Mouse (Mus musculus): ENCODE measurements around the gene Tent5a.

Tent5a gene

DNA sequence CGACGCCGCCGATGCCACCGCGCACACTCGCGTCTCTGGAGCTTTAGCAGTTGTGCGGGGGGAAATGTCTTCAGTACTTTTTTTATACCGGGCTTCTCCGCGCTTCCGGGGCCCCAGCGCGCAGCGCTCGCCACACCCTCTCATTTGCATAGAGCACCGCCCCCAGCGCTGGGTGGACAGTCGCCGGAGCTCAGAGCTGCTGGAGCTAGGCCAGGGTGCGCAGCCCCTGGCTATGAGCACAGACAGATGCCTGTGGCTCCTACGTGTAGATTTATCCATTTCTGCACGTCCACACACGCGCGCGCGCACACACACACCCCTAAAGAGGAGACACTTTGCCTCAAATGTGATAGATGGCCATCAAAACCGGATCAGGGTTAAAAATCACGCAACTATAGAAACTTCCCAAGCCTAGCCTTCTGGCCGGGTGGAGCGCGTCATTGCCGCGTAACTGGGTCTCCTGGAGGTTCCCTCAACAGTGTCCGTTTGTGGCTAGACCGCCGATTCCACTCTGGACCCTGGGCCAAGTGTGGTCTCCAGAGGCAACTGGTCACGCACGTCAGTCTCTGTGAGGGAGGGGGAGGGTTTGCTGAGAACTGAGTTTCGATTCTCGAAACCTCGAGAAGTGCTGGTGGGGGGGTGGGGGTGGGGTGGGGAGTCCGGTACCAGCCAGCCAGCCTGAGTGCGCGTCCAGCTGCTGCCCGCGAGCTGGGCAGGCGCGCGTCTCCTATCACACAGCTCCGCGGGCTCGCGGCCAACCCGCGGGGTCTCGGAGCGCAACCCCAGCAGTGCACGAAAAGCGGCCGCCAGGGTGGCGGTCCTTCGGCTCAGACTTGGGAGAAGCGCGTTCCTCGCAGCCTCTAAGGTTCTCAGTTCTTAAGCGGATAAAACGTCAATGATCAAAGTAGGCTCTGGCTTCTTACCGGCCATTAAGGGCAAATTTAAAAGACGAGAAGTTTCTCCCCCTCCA is at the start of gene Tent5a:
Tent5a (minus strand) TSS at position 107 of the 970 bp plus-strand sequence.
- DNase-seq (ENCODE audit: low read depth, low spot score): peak; percentile 74

DNA sequence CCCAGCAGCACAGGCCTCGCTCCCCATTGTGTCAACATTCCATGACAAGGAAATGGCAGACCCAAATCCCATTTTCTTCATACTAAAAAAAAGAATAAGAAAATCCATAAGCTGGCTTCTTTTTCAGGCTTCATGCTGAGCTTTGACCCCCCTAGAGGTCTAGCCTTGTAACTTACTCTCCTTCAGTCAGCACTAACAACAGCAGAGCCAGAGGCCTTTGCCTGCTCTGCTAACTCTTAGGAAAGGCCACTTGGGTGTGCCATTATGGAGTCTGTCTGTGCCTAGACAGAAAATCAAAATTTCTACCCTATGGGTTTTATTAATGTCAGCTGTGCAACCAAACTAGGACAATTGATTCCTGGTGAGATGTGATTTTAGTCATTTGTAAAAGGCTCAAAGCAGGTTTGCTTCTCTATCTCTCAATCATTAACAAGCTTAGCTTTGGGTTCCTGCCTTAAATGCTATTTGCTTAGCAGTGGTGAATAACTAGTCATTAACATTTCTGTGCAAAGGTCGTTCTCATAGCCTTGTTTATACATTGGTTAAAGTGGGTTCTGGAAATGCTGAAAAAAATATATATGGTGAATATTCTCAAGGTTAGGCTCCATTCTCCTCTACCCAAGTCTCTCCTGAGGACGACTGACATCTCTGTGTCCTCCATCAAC is 49.6 kb upstream of the Tent5a start:
- no peak for DNase-seq (ENCODE audit: low read depth, low spot score)

GRCm38 (mm10) chr9:85375152-85375551 is 48.0 kb upstream of the Tent5a start:
- DNase-seq (ENCODE audit: low read depth, low spot score): no peak

DNA sequence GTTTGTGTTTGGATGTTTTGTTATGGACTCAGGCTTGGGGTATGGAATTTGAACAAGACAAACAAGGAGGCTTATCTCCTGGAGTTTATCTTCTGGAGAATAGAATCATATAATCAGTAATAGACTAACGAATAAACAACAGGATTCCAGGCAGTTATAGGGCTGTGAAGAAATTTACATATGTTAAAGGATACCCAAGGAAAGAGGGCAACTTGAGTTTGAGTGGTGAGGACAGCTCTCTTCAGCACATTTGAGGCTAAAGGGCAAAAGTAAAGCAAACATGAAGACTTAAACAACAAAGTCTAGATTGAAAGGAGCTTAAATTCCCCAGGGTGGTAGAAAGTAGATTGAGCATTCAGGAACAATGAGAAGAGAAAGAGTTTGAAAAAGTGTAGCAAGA is 44.9 kb upstream of the Tent5a start:
- DNase-seq (ENCODE audit: low read depth, low spot score): no peak

- no peak for DNase-seq (ENCODE audit: low read depth, low spot score)
Measured at GRCm38 (mm10) chr9:85369512-85369911, 42.4 kb upstream of the Tent5a start.

GRCm38 (mm10) chr9:85357154-85357860 is 30.2 kb upstream of the Tent5a start:
- no peak for DNase-seq (ENCODE audit: low read depth, low spot score)

- DNase-seq (ENCODE audit: low read depth, low spot score): no peak
Measured at GRCm38 (mm10) chr9:85355559-85355958, 28.4 kb upstream of the Tent5a start.

- DNase-seq (ENCODE audit: low read depth, low spot score): no peak
Measured at GRCm38 (mm10) chr9:85347823-85348523, 20.8 kb upstream of the Tent5a start.

DNA sequence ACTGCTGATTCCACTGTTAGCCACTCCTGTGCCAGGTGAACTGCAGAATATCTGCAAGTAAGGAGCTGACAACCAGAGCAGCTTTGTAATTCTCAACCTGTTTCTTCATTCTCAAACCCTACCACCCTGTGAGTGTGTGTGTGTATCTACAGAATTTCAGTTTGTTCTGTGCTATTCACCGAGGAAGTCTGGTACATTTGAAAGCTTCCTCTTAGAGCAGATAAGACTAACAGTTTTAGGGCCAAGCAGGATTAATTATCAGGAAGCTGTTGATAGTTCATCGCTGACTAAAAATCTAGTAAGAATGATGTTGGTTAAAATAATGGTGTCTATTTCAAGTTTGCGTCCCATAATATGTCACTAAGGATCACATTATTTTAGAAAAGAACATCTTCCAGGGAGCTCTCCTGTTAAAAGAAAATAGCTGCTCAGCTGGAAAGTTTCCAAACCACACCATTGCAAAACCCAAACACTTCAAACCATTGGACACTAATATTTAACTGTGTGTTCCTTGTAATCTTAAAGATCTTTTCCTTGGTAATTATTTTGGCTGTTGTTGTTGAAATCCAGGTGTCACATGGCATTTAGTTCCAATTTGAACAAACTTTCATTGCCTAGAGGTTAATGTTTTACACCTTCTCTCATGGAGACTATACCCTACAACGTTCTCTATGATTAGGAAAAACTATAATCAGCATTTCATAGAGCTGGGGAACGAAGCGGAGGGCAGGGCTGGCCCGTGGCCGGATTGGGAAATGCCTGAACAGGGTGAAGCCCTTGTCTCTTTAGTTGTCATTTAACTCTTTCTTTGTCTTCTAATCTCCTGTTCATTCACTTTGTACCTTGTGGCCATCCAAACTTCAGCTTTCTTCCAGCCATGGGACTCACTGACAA is 16.0 kb upstream of the Tent5a start:
- no peak for DNase-seq (ENCODE audit: low read depth, low spot score)

GRCm38 (mm10) chr9:85340303-85340702 is 13.2 kb upstream of the Tent5a start:
- DNase-seq (ENCODE audit: low read depth, low spot score): no peak

- DNase-seq (ENCODE audit: low read depth, low spot score): no peak
Measured at GRCm38 (mm10) chr9:85336046-85336445, 8.9 kb upstream of the Tent5a start.

- DNase-seq (ENCODE audit: low read depth, low spot score): no peak
Measured at GRCm38 (mm10) chr9:85331521-85331920, 4.4 kb upstream of the Tent5a start.

DNA sequence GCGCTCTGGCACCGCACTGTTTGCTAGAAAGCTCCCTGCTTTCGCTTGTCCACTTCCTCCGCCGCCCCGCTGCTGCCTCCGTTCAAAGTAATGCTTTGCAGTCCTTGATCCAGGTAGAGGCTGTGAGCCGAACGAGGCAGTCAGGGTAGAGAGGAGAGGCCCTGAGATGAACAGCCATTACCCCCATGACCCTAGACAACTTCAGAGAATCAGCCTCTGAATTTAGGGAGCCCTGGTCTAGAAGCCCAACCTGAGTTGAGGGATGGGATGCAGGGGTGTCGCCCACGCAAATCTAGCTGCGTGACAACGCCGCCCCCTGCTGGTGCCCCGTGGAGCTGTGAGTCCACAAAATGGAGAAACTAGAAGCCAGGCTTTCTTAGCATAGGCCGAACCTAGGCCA is 1.1 kb upstream of the Tent5a start:
- DNase-seq (ENCODE audit: low read depth, low spot score): peak; percentile 87

DNA sequence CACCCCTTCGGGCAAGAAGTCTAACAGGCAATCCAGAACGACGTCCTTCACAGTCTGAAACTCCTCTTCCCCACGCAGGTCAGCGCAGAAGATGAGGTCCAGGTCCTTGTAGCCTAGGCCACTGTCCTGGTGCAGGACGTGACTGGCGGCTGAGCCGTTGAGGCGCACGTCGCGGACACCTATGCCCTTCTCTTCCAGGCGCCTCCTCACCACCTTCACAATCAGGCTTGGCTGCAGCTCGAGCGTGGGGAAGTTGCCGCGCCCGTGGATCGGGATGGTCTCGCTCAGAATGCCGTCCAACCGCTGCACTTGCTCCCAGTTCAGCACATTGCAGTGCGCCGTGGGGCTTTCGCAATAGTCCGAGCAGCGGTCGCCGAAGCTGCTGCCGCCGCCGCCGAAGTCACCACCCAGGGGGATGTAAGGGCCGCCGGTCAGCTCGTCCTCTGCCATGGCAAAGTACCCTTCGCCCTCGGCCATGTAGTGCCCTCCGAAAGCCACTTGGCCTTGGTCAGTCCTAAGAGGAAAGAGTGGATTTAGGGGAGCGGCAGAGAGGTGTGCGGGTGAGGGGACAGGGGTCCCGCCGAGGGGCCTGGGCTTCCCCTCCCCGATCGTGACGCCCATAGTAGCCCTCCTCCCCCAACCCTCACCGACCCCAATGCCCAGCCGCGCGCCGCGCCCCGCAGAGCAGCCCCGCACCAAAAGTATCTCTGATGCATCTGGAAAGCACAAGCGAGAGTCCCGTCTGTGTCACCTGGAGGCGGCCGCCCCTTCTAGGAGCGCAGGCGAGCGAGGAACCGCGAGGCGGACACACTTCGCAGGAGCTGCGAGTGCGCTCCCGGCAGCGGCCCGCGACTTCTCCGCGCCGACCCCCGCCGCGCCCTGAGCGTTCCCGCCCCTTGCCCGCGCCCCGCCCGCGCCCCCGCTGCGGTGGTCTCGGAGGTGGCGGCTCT is 581 bp downstream of the Tent5a start:
- no peak for DNase-seq (ENCODE audit: low read depth, low spot score)

GRCm38 (mm10) chr9:85325201-85325868 is 1.8 kb downstream of the Tent5a start:
- DNase-seq (ENCODE audit: low read depth, low spot score): no peak

DNA sequence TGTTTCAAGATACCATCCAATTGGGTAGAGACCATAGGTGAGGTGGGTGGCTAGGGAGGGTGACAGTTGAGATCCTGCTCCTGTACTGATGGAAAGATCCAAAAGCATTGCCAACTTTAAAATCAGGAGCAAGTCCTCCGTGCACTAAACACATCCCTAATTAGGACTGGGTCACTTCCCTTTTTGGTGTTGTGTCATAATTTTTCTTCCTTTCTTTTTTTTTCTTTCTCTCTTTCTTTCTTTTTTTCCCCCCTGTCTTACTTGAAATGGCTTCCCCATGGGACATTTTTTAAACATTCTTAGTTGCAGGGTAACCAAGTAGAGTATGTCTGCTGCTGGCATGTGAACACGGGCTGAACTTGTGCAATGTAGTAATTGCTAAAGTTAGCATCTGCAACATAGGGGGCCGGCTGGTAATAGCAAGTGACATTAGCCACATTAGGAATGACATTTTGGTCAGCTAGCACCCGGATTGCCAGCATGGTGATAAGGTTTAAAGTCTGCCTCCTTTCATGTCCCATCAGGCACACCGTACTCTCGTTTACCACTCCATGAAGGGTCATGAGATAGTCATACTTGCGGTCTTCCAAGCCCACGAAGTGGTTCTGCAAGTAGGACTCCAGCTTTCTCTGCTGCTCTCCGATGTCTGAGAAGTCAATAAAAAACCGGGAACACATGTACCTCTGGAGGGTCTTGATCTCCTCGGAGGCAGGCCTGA is 2.8 kb downstream of the Tent5a start:
- DNase-seq (ENCODE audit: low read depth, low spot score): no peak

GRCm38 (mm10) chr9:85320167-85320951 is 6.8 kb downstream of the Tent5a start:
- no peak for DNase-seq (ENCODE audit: low read depth, low spot score)

All from forelimb bud, embryonic 11.5 days (tissue).